Mouse (Mus musculus) ES-E14 (cell line): ENCODE data around the gene Gm4871. TPM values are rescaled to one million over a fixed set of nuclear protein-coding genes. Genes with fewer than 3 reads are reported as not detected.
A peak's percentile ranks its signal among the peaks of the same experiment; 100 is the strongest.
"Not testable (repeated sequence)": the region's sequence is repeated elsewhere in the genome, so short reads cannot be mapped to it uniquely, and the experiment has no call there.

Experiments
- DNase-seq: peaks from one replicate; pipeline ENCODE4 v3.0.0-alpha.2; 2013; ENCODE audit warnings: low read depth, low spot score
- H3K27ac ChIP-seq: 2 replicates; pipeline ENCODE4 v1.5.1; 2012; ENCODE audit warnings: low read depth, mild to moderate bottlenecking, low read length, moderate library complexity, mixed read lengths; ENCODE audit not compliant: poor library complexity, insufficient read depth, severe bottlenecking
- H3K36me3 ChIP-seq: 2 replicates; pipeline ENCODE4 v1.6.1; 2012; ENCODE audit warnings: mild to moderate bottlenecking, low read length, moderate library complexity, mixed read lengths; ENCODE audit not compliant: control insufficient read depth, poor library complexity, insufficient read depth, severe bottlenecking
- H3K4me1 ChIP-seq, 2 experiments: fragments of 150-350 bp in 1 of 2; sonication (generic) in 1 of 2; 2 replicates each; pipeline ENCODE4 v1.6.1; 2012; ENCODE audit warnings: low read length in 2 of 2, mild to moderate bottlenecking in 1 of 2, mixed read lengths in 1 of 2; ENCODE audit not compliant: control insufficient read depth in 2 of 2, insufficient read depth in 2 of 2, poor library complexity in 1 of 2
- H3K4me3 ChIP-seq, 2 experiments: fragments of 150-350 bp in 1 of 2; sonication (generic) in 1 of 2; 2 replicates each; pipeline ENCODE4 v1.5.1; 2012; ENCODE audit warnings: low read length in 2 of 2, low read depth in 1 of 2, mild to moderate bottlenecking in 1 of 2, mixed read lengths in 1 of 2; ENCODE audit not compliant: insufficient read depth in 1 of 2, poor library complexity in 1 of 2, severe bottlenecking in 1 of 2
- H3K9ac ChIP-seq: 2 replicates; pipeline ENCODE4 v1.6.1; 2012; ENCODE audit warnings: low read depth, mild to moderate bottlenecking, low read length, mixed read lengths; ENCODE audit not compliant: poor library complexity, insufficient read depth, severe bottlenecking
- H3K9me3 ChIP-seq: fragments of 150-350 bp; sonication (generic); 2 replicates; pipeline ENCODE4 v1.6.1; 2012; ENCODE audit warnings: low read depth, mild to moderate bottlenecking, low read length; ENCODE audit not compliant: control insufficient read depth, insufficient read depth
- CHD2 ChIP-seq: IDR thresholded peaks from 2 replicates; pipeline ENCODE4 v1.6.1; 2014; ENCODE audit warnings: mild to moderate bottlenecking, low read depth, low read length, inconsistent platforms
- HCFC1 ChIP-seq: IDR thresholded peaks from 2 replicates; pipeline ENCODE4 v1.6.1; 2012; ENCODE audit warnings: low read length, inconsistent platforms, borderline replicate concordance; ENCODE audit not compliant: insufficient read depth
- MAFK ChIP-seq: IDR thresholded peaks from 2 replicates; pipeline ENCODE4 v1.6.1; 2014; ENCODE audit warnings: mild to moderate bottlenecking, low read depth, low read length, inconsistent platforms; ENCODE audit not compliant: insufficient read depth
- ZC3H11A ChIP-seq: IDR thresholded peaks from 2 replicates; pipeline ENCODE4 v1.6.1; 2012; ENCODE audit warnings: low read depth, mild to moderate bottlenecking, inconsistent platforms, low read length, borderline replicate concordance
- ZNF384 ChIP-seq: IDR thresholded peaks from 2 replicates; pipeline ENCODE4 v1.6.1; 2012; ENCODE audit warnings: low read depth, low read length, inconsistent platforms
- in situ Hi-C, 2 experiments: fragments of 600-800 bp; cut with MboI; formaldehyde crosslinking; loops; one replicate each; pipeline ENCODE4 v1.15.1; 2025; ENCODE audit warnings: low sequenced_read_pairs in 2 of 2, inconsistent platforms in 1 of 2; ENCODE audit not compliant: unreplicated experiment in 2 of 2
- total RNA-seq: library from RNA; depleted of rRNA; stranded (reverse); fragments of 300-350 nt; gene quantifications from 2 replicates; pipeline ENCODE4 v1.2.3, GENCODE M21; 2012; rRNA removed

Gene Gm4871
- not detected in 2 replicates for total RNA-seq

GRCm38 (mm10) chr5:145032391-145032790 is at the start of gene Gm4871:
Gene Gm4871 (minus strand): TSS chr5:145032754.
- H3K36me3 ChIP-seq, H3K9ac ChIP-seq, H3K9me3 ChIP-seq, DNase-seq, H3K27ac ChIP-seq, in situ Hi-C loops, H3K4me1 ChIP-seq, H3K4me3 ChIP-seq: not testable (repeated sequence)

- Histone ChIP-seq H3K4me1 (peaks cover 2 to 3% of the 10 kb centered on the region in 2 experiments; a peak in 2 of 4 replicates), H3K27ac (no peak overlapping the region), H3K9ac (no peak overlapping the region), H3K36me3 (no peaks in the 10 kb centered on the region), H3K4me3 (no peak overlapping the region), H3K9me3 (no peaks in the 10 kb centered on the region)
- TF ChIP-seq ZC3H11A: no peak
- no peak for TF ChIP-seq HCFC1
- TF ChIP-seq CHD2: no peak
- TF ChIP-seq ZNF384: no peak
- TF ChIP-seq MAFK: no peak
- no peak for DNase-seq
- in situ Hi-C loops: no loop called here
These were observed 49.5 kb upstream of the Gm4871 start for GRCm38 (mm10) chr5:145081866-145082613.

- Histone ChIP-seq H3K4me3 (no peak overlapping the region), H3K4me1 (no peaks in the 10 kb centered on the region), H3K9ac (no peak overlapping the region), H3K36me3 (no peaks in the 10 kb centered on the region), H3K9me3 (no peaks in the 10 kb centered on the region), H3K27ac (no peak overlapping the region)
- TF ChIP-seq ZNF384: no peak
- DNase-seq: no peak
- in situ Hi-C loops: no loop called here
These were observed 42.5 kb upstream of the Gm4871 start for GRCm38 (mm10) chr5:145075081-145075480.

GRCm38 (mm10) chr5:145071342-145071741 is 38.8 kb upstream of the Gm4871 start:
- Histone ChIP-seq H3K4me3 (no peak overlapping the region), H3K4me1 (0 out of 4 replicates have a peak, but pooled peaks cover 0 to 3% of the 10 kb centered on the region in 2 experiments), H3K36me3 (no peaks in the 10 kb centered on the region), H3K27ac (no peak overlapping the region), H3K9ac (no peak overlapping the region), H3K9me3 (no peaks in the 10 kb centered on the region)
- DNase-seq: peak; percentile 79
- in situ Hi-C loops: loop anchor here in 1 of 2 experiments (5.0 kb wide), 1 partner anchor 69 kb away; no protein-coding TSS in a partner anchor
- no peak for TF ChIP-seq HCFC1
- TF ChIP-seq CHD2: no peak
- TF ChIP-seq ZC3H11A: no peak
- TF ChIP-seq ZNF384: no peak
- no peak for TF ChIP-seq MAFK

GRCm38 (mm10) chr5:145069707-145070106 is 37.2 kb upstream of the Gm4871 start:
- Histone ChIP-seq H3K4me3 (no peak overlapping the region), H3K27ac (no peak overlapping the region), H3K9ac (no peak overlapping the region), H3K36me3 (no peaks in the 10 kb centered on the region), H3K9me3 (no peaks in the 10 kb centered on the region), H3K4me1 (peaks cover 0 to 9% of the 10 kb centered on the region in 2 experiments; a peak in 1 of 4 replicates)
- in situ Hi-C loops: loop anchor here in 1 of 2 experiments (5.0 kb wide), 1 partner anchor 67 kb away; no protein-coding TSS in a partner anchor
- peak; percentile 84 for DNase-seq
- TF ChIP-seq ZC3H11A (peak; percentile 49; the same call in 1 of the 2 replicates), HCFC1 (no peak), MAFK (no peak)
